Mouse (Mus musculus): ENCODE measurements at regions not wholly inside any gene's neighbourhood (a gene's known extent, or its start where the extent isn't known, plus 50 kb on each side); places are given as distances from the start of the nearest gene placed in this dataset.

GRCm38 (mm10) chr19:55985518-55985917 is 243.9 kb downstream of the Tcf7l2 start:
- H3K4me3 ChIP-seq (ENCODE audit: low read depth, low read length) = no peak overlapping the region
- peak; percentile 24; the same call in 1 of the 2 replicates for ATAC-seq (ENCODE audit: insufficient read depth, low read depth)

GRCm38 (mm10) chr19:55991791-55992726 is 250.4 kb downstream of the Tcf7l2 start:
- 81% methylated on average over 21 of the region's 21 CpGs for WGBS
- Histone ChIP-seq H3K9ac (replicated peaks; ENCODE audit: low read depth, low read length) (no peak overlapping the region), H3K4me3 (ENCODE audit: low read depth, low read length) (no peak overlapping the region), H3K9me3 (replicated peaks; ENCODE audit: control insufficient read depth, low read length) (no peaks in the 10 kb centered on the region), H3K4me2 (ENCODE audit: low read depth, low read length) (no peak overlapping the region), H3K4me1 (ENCODE audit: control insufficient read depth, insufficient read depth) (no peaks in the 10 kb centered on the region), H3K36me3 (replicated peaks; ENCODE audit: control insufficient read depth, insufficient read depth, low read length) (no peaks in the 10 kb centered on the region), H3K27ac (ENCODE audit: low read depth) (no peak overlapping the region), H3K27me3 (ENCODE audit: control insufficient read depth, insufficient read depth, low read length) (no peaks in the 10 kb centered on the region)
- ATAC-seq (ENCODE audit: insufficient read depth, low read depth) (no peak), DNase-seq (ENCODE audit: low spot score) (no peak)
- no peak for TF ChIP-seq EP300 (IDR thresholded peaks at IDR 0.05; ENCODE audit: low read depth)
- no peak for TF ChIP-seq CTCF (IDR thresholded peaks at IDR 0.05; ENCODE audit: low read depth)

More at GRCm38 (mm10) chr19:55985518-55985917, 243.9 kb downstream of the Tcf7l2 start:
- H3K9me3 ChIP-seq (replicated peaks; ENCODE audit: control insufficient read depth, low read length) = no peaks in the 10 kb centered on the region
- 60% methylated on average over 4 of the region's 4 CpGs for WGBS
- TF ChIP-seq EP300 (IDR thresholded peaks at IDR 0.05; ENCODE audit: low read depth) (no peak), CTCF (IDR thresholded peaks at IDR 0.05; ENCODE audit: low read depth) (no peak)
- H3K9ac ChIP-seq (replicated peaks; ENCODE audit: low read depth, low read length) = no peak overlapping the region
- no peaks in the 10 kb centered on the region for H3K36me3 ChIP-seq (replicated peaks; ENCODE audit: control insufficient read depth, insufficient read depth, low read length)
- H3K27ac ChIP-seq (ENCODE audit: low read depth) = no peak overlapping the region
- no peaks in the 10 kb centered on the region for H3K27me3 ChIP-seq (ENCODE audit: control insufficient read depth, insufficient read depth, low read length)
- H3K4me1 ChIP-seq (ENCODE audit: control insufficient read depth, insufficient read depth) = no peaks in the 10 kb centered on the region
- peak; percentile 13 for DNase-seq (ENCODE audit: low spot score)
- H3K4me2 ChIP-seq (ENCODE audit: low read depth, low read length) = no peak overlapping the region

- Histone ChIP-seq H3K9ac (replicated peaks; ENCODE audit: low read depth, low read length) (no peak overlapping the region), H3K9me3 (replicated peaks; ENCODE audit: control insufficient read depth, low read length) (no peaks in the 10 kb centered on the region), H3K27me3 (ENCODE audit: control insufficient read depth, insufficient read depth, low read length) (no peaks in the 10 kb centered on the region), H3K36me3 (replicated peaks; ENCODE audit: control insufficient read depth, insufficient read depth, low read length) (no peaks in the 10 kb centered on the region), H3K27ac (ENCODE audit: low read depth) (no peak overlapping the region), H3K4me2 (ENCODE audit: low read depth, low read length) (no peak overlapping the region), H3K4me3 (ENCODE audit: low read depth, low read length) (no peak overlapping the region), H3K4me1 (ENCODE audit: control insufficient read depth, insufficient read depth) (no peaks in the 10 kb centered on the region)
- WGBS = 89% methylated on average over 5 of the region's 5 CpGs
- TF ChIP-seq EP300 (IDR thresholded peaks at IDR 0.05; ENCODE audit: low read depth) (no peak), CTCF (IDR thresholded peaks at IDR 0.05; ENCODE audit: low read depth) (no peak)
- ATAC-seq (ENCODE audit: insufficient read depth, low read depth) (no peak), DNase-seq (ENCODE audit: low spot score) (no peak)
Observed at GRCm38 (mm10) chr19:55992727-55993066, 251.1 kb downstream of the Tcf7l2 start.

GRCm38 (mm10) chr19:55995721-55996120 is 254.1 kb downstream of the Tcf7l2 start:
- 49% methylated on average over 2 of the region's 2 CpGs for WGBS
- Histone ChIP-seq H3K27ac (ENCODE audit: low read depth) (no peak overlapping the region), H3K4me2 (ENCODE audit: low read depth, low read length) (no peak overlapping the region), H3K4me3 (ENCODE audit: low read depth, low read length) (no peak overlapping the region), H3K9me3 (replicated peaks; ENCODE audit: control insufficient read depth, low read length) (no peaks in the 10 kb centered on the region), H3K9ac (replicated peaks; ENCODE audit: low read depth, low read length) (no peak overlapping the region), H3K4me1 (ENCODE audit: control insufficient read depth, insufficient read depth) (no peaks in the 10 kb centered on the region), H3K36me3 (replicated peaks; ENCODE audit: control insufficient read depth, insufficient read depth, low read length) (no peaks in the 10 kb centered on the region), H3K27me3 (ENCODE audit: control insufficient read depth, insufficient read depth, low read length) (no peaks in the 10 kb centered on the region)
- TF ChIP-seq CTCF (IDR thresholded peaks at IDR 0.05; ENCODE audit: low read depth) = no peak
- no peak for TF ChIP-seq EP300 (IDR thresholded peaks at IDR 0.05; ENCODE audit: low read depth)
- ATAC-seq (ENCODE audit: insufficient read depth, low read depth) (no peak), DNase-seq (ENCODE audit: low spot score) (no peak)

- TF ChIP-seq EP300 (IDR thresholded peaks at IDR 0.05; ENCODE audit: low read depth) (no peak), CTCF (IDR thresholded peaks at IDR 0.05; ENCODE audit: low read depth) (0 out of 2 replicates have a peak, but pooled peaks have one; percentile 9)
Observed at GRCm38 (mm10) chr19:55998454-55999180, 257.0 kb downstream of the Tcf7l2 start.

More at GRCm38 (mm10) chr19:55998454-55999180, 257.0 kb downstream of the Tcf7l2 start:
- Histone ChIP-seq H3K4me2 (ENCODE audit: low read depth, low read length) (no peak overlapping the region), H3K27me3 (ENCODE audit: control insufficient read depth, insufficient read depth, low read length) (no peaks in the 10 kb centered on the region), H3K9ac (replicated peaks; ENCODE audit: low read depth, low read length) (no peak overlapping the region), H3K36me3 (replicated peaks; ENCODE audit: control insufficient read depth, insufficient read depth, low read length) (no peaks in the 10 kb centered on the region), H3K9me3 (replicated peaks; ENCODE audit: control insufficient read depth, low read length) (no peaks in the 10 kb centered on the region), H3K4me3 (ENCODE audit: low read depth, low read length) (no peak overlapping the region), H3K27ac (ENCODE audit: low read depth) (no peak overlapping the region), H3K4me1 (ENCODE audit: control insufficient read depth, insufficient read depth) (no peaks in the 10 kb centered on the region)
- 89% methylated on average over 15 of the region's 15 CpGs for WGBS
- DNase-seq (ENCODE audit: low spot score) (no peak), ATAC-seq (ENCODE audit: insufficient read depth, low read depth) (no peak)

Measured in heart, postnatal 0 days (tissue).